Mouse (Mus musculus) myocyte (in vitro differentiated cells): ENCODE results near the gene Large1. TPM values are rescaled to one million over a fixed set of nuclear protein-coding genes. Genes with fewer than 3 reads are reported as not detected.

Experiments
- H3K27me3 ChIP-seq: one replicate; pipeline ENCODE4 v1.6.1; 2011; ENCODE audit not compliant: control insufficient read depth, insufficient read depth, insufficient read length
- H3K36me3 ChIP-seq: one replicate; pipeline ENCODE4 v1.6.1; 2011; ENCODE audit not compliant: control insufficient read depth, insufficient read depth
- H3K4me2 ChIP-seq: one replicate; pipeline ENCODE4 v1.6.1; 2011; ENCODE audit warnings: low read depth, control low read depth
- H3K4me3 ChIP-seq: one replicate; pipeline ENCODE4 v1.5.1; 2011; ENCODE audit warnings: mild to moderate bottlenecking, control low read depth, moderate library complexity
- H3K79me2 ChIP-seq: one replicate; pipeline ENCODE4 v1.6.1; 2011; ENCODE audit not compliant: control insufficient read depth, insufficient read depth
- H3ac ChIP-seq: one replicate; pipeline ENCODE4 v1.6.1; 2011; ENCODE audit not compliant: control insufficient read depth, insufficient read length
- CEBPB ChIP-seq: IDR thresholded peaks from 2 replicates; pipeline ENCODE4 v1.6.1; 2011; ENCODE audit warnings: mild to moderate bottlenecking, moderate library complexity; ENCODE audit not compliant: poor library complexity, insufficient read depth, severe bottlenecking
- E2F4 ChIP-seq: IDR thresholded peaks from one replicate; pipeline ENCODE4 v1.6.1; 2011; ENCODE audit warnings: mild to moderate bottlenecking, control low read depth, moderate library complexity; ENCODE audit not compliant: insufficient read depth
- MAX ChIP-seq: IDR thresholded peaks from one replicate; pipeline ENCODE4 v1.6.1; 2011; ENCODE audit warnings: low read depth, mild to moderate bottlenecking, control low read depth
- MYOD1 ChIP-seq, 3 experiments: IDR thresholded peaks; one replicate each; pipeline ENCODE4 v1.6.1; 2011; ENCODE audit warnings: control low read depth in 2 of 3, low read depth in 2 of 3, mild to moderate bottlenecking in 2 of 3, moderate library complexity in 1 of 3; ENCODE audit not compliant: insufficient read length in 2 of 3, control insufficient read depth in 1 of 3
- MYOG ChIP-seq, 3 experiments: IDR thresholded peaks; one replicate each; pipeline ENCODE4 v1.6.1; 2011; ENCODE audit warnings: control low read depth in 2 of 3, low read depth in 2 of 3, mild to moderate bottlenecking in 2 of 3; ENCODE audit not compliant: insufficient read length in 2 of 3, control insufficient read depth in 1 of 3, insufficient read depth in 1 of 3
- POLR2A ChIP-seq: IDR thresholded peaks from one replicate; pipeline ENCODE4 v1.6.1; 2011; ENCODE audit warnings: low read depth, mild to moderate bottlenecking, control low read depth, moderate library complexity; ENCODE audit not compliant: insufficient read length
- POLR2AphosphoS2 ChIP-seq: IDR thresholded peaks from one replicate; pipeline ENCODE4 v1.6.1; 2011; ENCODE audit warnings: low read depth, control low read depth; ENCODE audit not compliant: insufficient read length
- REST ChIP-seq: IDR thresholded peaks from one replicate; pipeline ENCODE4 v1.6.1; 2011; ENCODE audit warnings: mild to moderate bottlenecking, control low read depth, moderate library complexity; ENCODE audit not compliant: insufficient read depth, insufficient read length
- SRF ChIP-seq: IDR thresholded peaks from one replicate; pipeline ENCODE4 v1.6.1; 2011; ENCODE audit warnings: low read depth; ENCODE audit not compliant: control insufficient read depth, insufficient read length
- TCF12 ChIP-seq: IDR thresholded peaks from one replicate; pipeline ENCODE4 v1.6.1; 2011; ENCODE audit warnings: mild to moderate bottlenecking, control low read depth; ENCODE audit not compliant: poor library complexity, insufficient read depth, severe bottlenecking
- TCF3 ChIP-seq: IDR thresholded peaks from one replicate; pipeline ENCODE4 v1.6.1; 2011; ENCODE audit warnings: low read depth, control low read depth; ENCODE audit not compliant: insufficient read length
- USF1 ChIP-seq: IDR thresholded peaks from one replicate; pipeline ENCODE4 v1.6.1; 2011; ENCODE audit warnings: low read depth, mild to moderate bottlenecking, control low read depth, moderate library complexity
- polyA plus RNA-seq: library from polyadenylated mRNA; unstranded; fragments of >200 nt; fragmentation: generic; extraction: Trizol; gene quantifications from one replicate; pipeline ENCODE4 v1.2.1, GENCODE M21; 2012; ENCODE audit warnings: missing spikeins

Large1 gene
- polyA plus RNA-seq, 1 experiment: 23.2 TPM

DNA sequence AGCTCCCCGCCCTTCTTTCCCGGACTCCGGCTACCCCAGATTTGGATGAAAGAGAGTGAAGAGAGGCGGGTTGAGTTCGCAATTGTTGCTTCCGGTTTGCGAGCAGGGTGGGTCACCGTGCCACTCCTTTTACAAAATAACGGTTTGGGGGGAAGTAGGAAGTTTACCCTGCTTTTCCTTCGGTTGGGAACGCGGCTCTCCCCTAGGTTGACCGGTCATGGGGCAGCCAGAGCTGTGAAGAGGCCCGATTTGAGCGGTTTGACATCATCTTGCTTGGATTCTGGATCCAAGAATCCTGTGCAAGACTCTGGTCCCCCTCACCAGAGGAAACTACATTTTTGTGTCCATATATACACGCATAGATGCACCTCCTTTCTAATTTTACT lies 447 bp upstream of the Large1 start:
- Histone ChIP-seq H3K36me3 (no peaks in the 10 kb centered on the region), H3K4me3 (peak overlapping the region; percentile 74), H3K27me3 (no peaks in the 10 kb centered on the region), H3K79me2 (peaks cover 39% of the 10 kb centered on the region), H3K4me2 (peak overlapping the region; percentile 87), H3ac (peak overlapping the region; percentile 81)
- TF ChIP-seq POLR2A (no peak), E2F4 (no peak), MAX (no peak), CEBPB (no peak), MYOG (IDR thresholded peaks at IDR 0.05; ENCODE audit: control insufficient read depth in 1 of 3, insufficient read depth in 1 of 3, insufficient read length in 2 of 3, low read depth in 2 of 3) (no peak), TCF12 (no peak), POLR2AphosphoS2 (no peak), SRF (no peak), REST (no peak), USF1 (no peak), TCF3 (no peak), MYOD1 (IDR thresholded peaks at IDR 0.05; ENCODE audit: control insufficient read depth in 1 of 3, insufficient read length in 2 of 3, low read depth in 2 of 3) (no peak)

DNA sequence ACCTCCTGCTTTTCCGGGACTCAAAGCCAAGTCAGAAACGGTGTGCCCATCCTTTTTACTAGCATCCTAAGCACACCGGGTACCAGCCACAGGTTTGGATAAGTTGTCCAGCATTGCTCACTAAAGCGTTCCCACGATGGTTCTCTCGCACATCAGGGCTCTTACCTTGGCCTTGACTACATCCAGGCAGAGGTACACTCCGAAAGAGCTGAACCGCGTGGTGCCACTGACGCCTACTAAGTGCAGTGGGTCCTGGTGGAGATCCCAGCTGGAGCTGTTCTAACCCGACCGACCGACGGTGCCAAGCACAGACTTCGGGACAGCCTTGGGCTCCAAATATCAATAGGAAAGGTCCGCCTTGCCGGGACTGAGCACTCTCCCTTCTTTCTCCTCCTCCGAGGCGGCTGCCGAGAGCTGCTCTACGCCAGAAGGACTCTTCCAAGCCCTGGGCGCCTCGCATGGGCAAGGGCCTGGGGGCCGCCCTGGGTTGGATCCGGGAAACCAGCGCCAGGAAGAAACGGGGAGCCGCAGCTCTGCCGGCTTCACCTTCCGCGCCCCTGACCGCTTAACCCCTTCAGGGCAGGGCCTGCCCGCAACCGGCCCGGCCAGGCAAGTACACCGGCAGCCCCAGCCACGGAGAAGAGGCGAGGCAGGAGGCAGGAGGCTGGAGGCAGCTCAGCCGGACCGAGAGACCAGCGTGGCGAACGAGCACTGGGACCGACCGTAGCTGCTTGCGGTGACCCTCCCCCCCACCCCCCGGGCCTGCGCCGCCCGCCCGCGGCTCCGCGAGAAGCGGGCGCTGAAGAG lies 836 bp downstream of the Large1 start:
- TF ChIP-seq CEBPB (no peak), POLR2A (peak; percentile 44), MYOG (IDR thresholded peaks at IDR 0.05; ENCODE audit: control insufficient read depth in 1 of 3, insufficient read depth in 1 of 3, insufficient read length in 2 of 3, low read depth in 2 of 3) (peak in 1 of 3 experiments; percentile 21)
- H3K4me3 ChIP-seq: peak overlapping the region; percentile 74
- H3K4me2 ChIP-seq: peak overlapping the region; percentile 63
- H3K36me3 ChIP-seq: no peaks in the 10 kb centered on the region
- peak overlapping the region; percentile 81 for H3ac ChIP-seq
- peaks cover 52% of the 10 kb centered on the region for H3K79me2 ChIP-seq
- no peaks in the 10 kb centered on the region for H3K27me3 ChIP-seq

DNA sequence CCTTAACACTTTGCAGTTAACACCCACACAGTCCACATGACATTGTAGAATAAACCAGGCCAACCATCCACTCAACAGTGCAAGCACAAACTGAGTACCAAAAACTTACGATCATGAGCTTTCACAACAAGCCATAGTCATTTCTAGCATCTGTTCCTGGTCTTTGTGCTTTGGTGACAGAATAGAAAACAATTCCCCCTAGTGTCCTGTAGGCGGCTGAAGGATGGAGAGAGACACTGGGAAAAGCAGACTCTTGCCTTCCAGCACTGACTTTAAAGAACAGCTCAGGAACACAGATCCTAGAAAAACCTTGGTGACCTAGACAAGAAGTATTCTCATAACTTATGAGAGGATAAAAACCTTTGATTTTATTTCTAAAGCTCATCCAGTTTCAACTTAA lies 3.0 kb downstream of the Large1 start:
- no peaks in the 10 kb centered on the region for H3K36me3 ChIP-seq
- peak overlapping the region; percentile 74 for H3K4me3 ChIP-seq
- H3K4me2 ChIP-seq: peak overlapping the region; percentile 63
- H3K27me3 ChIP-seq: no peaks in the 10 kb centered on the region
- peaks cover 72% of the 10 kb centered on the region for H3K79me2 ChIP-seq
- TF ChIP-seq MYOD1 (IDR thresholded peaks at IDR 0.05; ENCODE audit: control insufficient read depth in 1 of 3, insufficient read length in 2 of 3, low read depth in 2 of 3): no peak
- TF ChIP-seq MAX: no peak
- TF ChIP-seq TCF12: no peak
- no peak for TF ChIP-seq REST
- no peak for TF ChIP-seq MYOG (IDR thresholded peaks at IDR 0.05; ENCODE audit: control insufficient read depth in 1 of 3, insufficient read depth in 1 of 3, insufficient read length in 2 of 3, low read depth in 2 of 3)
- TF ChIP-seq CEBPB: no peak
- no peak for TF ChIP-seq USF1
- TF ChIP-seq SRF: no peak
- no peak for TF ChIP-seq E2F4
- H3ac ChIP-seq: no peak overlapping the region

DNA sequence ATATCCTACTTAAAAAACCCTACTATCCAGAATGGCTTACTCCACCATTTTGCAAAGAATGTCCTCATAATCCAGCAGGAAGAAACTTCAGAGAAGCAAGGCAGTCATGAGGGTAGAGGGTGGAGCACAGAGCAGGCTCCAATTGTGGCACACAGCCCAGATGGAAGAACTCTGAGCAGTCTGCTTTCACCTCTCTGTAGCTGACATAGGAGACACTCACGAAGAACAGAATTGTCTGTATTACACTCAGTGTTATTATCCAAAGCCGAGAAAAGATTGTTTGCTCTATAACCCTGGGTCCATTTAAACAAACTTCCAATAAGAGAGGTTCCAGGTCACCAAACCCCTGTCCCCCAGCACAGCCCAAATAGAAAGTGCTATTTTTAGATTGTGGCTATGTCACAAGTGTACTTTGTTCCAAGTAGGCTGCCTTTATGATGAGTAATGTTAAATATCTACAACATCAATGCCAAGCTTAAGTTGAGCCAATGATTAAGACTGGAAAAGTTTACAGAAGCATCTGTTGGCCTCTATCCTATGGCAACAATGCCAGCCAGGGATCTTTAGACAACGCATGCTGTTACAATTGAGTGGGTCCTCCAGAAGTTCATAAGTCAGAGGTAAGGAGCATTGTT lies 10.5 kb downstream of the Large1 start:
- Histone ChIP-seq H3K4me3 (no peak overlapping the region), H3K36me3 (peaks cover 3% of the 10 kb centered on the region), H3K79me2 (peaks cover 86% of the 10 kb centered on the region), H3ac (no peak overlapping the region), H3K4me2 (peak overlapping the region; percentile 73), H3K27me3 (no peaks in the 10 kb centered on the region)
- 0 out of 2 replicates have a peak, but pooled peaks have one; percentile 35 for TF ChIP-seq CEBPB
- peak in 1 of 3 experiments; percentile 10 for TF ChIP-seq MYOD1 (IDR thresholded peaks at IDR 0.05; ENCODE audit: control insufficient read depth in 1 of 3, insufficient read length in 2 of 3, low read depth in 2 of 3)
- TF ChIP-seq MYOG (IDR thresholded peaks at IDR 0.05; ENCODE audit: control insufficient read depth in 1 of 3, insufficient read depth in 1 of 3, insufficient read length in 2 of 3, low read depth in 2 of 3): no peak

DNA sequence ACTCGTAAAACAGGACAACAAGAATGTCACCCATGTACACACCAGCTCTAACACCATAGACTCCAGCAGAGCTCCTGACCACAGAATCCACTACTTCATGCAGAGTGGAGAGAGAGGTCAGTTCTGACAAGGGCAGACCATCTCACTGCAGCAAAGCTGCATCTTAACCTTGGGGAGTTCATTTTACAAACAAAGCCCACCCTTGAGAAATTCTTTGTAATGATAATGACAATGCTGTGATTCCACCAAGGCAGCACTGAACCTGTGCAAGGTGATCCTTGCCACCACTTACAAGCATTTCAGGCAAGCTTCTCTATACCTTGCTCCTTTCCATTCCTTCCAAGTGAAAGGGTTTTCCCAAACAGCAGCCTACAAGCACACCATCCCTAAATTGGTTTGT lies 16.5 kb downstream of the Large1 start:
- peaks cover 11% of the 10 kb centered on the region for H3K36me3 ChIP-seq
- no peaks in the 10 kb centered on the region for H3K27me3 ChIP-seq
- no peak for TF ChIP-seq MAX
- H3ac ChIP-seq: no peak overlapping the region
- no peak overlapping the region for H3K4me2 ChIP-seq
- peaks cover 90% of the 10 kb centered on the region for H3K79me2 ChIP-seq
- H3K4me3 ChIP-seq: no peak overlapping the region
